Mouse (Mus musculus) CH12.LX (cell line): ENCODE results near the gene Prdm10.

Experiments
- CHD1 ChIP-seq: IDR thresholded peaks from 2 replicates; pipeline ENCODE4 v1.6.1; 2012; ENCODE audit warnings: low read depth, low read length, improper control_type of control experiment, inconsistent platforms
- CHD2 ChIP-seq: IDR thresholded peaks from 2 replicates; pipeline ENCODE4 v1.6.1; 2011; ENCODE audit warnings: low read length, improper control_type of control experiment
- CTCF ChIP-seq, 2 experiments: IDR thresholded peaks in 1 of 2; conservative IDR thresholded peaks in 1 of 2; 2 replicates each; pipeline ENCODE4 v1.5.1; 2011 to 2012; ENCODE audit warnings: low read depth in 2 of 2, low read length in 2 of 2, improper control_type of control experiment in 1 of 2, inconsistent platforms in 1 of 2, mild to moderate bottlenecking in 1 of 2, moderate library complexity in 1 of 2
- E2F4 ChIP-seq: IDR thresholded peaks from 2 replicates; pipeline ENCODE4 v1.6.1; 2011; ENCODE audit warnings: low read depth, low read length, improper control_type of control experiment; ENCODE audit not compliant: insufficient replicate concordance
- EP300 ChIP-seq: IDR thresholded peaks from 2 replicates; pipeline ENCODE4 v1.6.1; 2011; ENCODE audit warnings: low read length, improper control_type of control experiment
- NRF1 ChIP-seq: IDR thresholded peaks from 2 replicates; pipeline ENCODE4 v1.6.1; 2014; ENCODE audit warnings: low read depth, mild to moderate bottlenecking, inconsistent platforms, low read length, improper control_type of control experiment, moderate library complexity
- POLR2A ChIP-seq: IDR thresholded peaks from 2 replicates; pipeline ENCODE4 v1.6.1; 2011; ENCODE audit warnings: low read depth, mild to moderate bottlenecking, improper control_type of control experiment, low read length
- RCOR1 ChIP-seq: conservative IDR thresholded peaks from 2 replicates; pipeline ENCODE4 v1.6.1; 2012; ENCODE audit warnings: low read depth, mild to moderate bottlenecking, inconsistent platforms, low read length, improper control_type of control experiment
- SIN3A ChIP-seq: IDR thresholded peaks from 2 replicates; pipeline ENCODE4 v1.6.1; 2012; ENCODE audit warnings: low read length, improper control_type of control experiment, inconsistent platforms
- TCF12 ChIP-seq: IDR thresholded peaks from 2 replicates; pipeline ENCODE4 v1.6.1; 2014; ENCODE audit warnings: low read depth, mild to moderate bottlenecking, inconsistent platforms, low read length, improper control_type of control experiment
- UBTF ChIP-seq: IDR thresholded peaks from 2 replicates; pipeline ENCODE4 v1.6.1; 2012; ENCODE audit warnings: low read depth, mild to moderate bottlenecking, inconsistent platforms, low read length, improper control_type of control experiment, moderate library complexity
- USF1 ChIP-seq: IDR thresholded peaks from 2 replicates; pipeline ENCODE4 v1.6.1; 2014; ENCODE audit warnings: low read depth, mild to moderate bottlenecking, inconsistent platforms, low read length, improper control_type of control experiment

DNA sequence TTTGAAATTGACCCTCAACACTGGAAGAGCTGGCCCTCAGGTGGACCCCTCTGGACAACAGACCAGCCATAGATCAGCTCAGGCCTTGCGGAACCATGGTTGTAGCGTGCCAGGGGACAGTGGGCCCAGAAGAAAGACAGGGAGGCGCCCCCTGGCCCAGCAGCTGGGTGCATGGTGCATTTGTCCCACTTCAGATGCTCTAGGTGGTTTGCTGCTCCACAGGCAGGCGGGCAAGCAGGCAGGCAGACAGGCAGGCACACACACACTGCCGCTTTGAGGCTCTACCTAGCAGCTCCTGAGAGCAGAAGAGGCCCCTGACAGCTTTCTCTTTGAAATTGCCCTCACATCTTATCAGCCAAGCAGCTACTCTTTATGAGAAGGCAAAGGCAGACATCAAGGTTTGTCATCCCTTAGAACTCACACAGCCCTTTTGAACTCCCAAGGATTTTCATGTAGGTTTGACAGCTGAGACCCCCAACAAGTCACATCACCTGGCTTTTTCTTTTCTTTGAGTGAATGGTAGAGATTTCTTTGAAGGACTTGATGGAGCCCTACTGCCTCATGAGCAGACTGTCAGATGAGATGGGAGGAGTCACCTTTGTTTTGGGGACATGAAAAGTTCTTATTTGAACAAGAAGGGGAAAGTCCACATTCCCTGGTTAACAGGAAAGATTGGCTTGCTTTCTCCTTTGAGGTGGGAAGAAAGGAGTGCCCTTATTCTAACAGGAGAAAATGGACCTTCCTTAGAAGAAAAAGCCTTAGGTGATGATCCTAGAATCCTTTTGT is 21.4 kb downstream of the Prdm10 start:
- TF ChIP-seq E2F4: no peak
- no peak for TF ChIP-seq CTCF (conservative IDR thresholded peaks at IDR 0.05 in 1 of 2, IDR thresholded peaks at IDR 0.05 in 1 of 2; ENCODE audit: low read depth in 2 of 2, low read length in 2 of 2)
- TF ChIP-seq RCOR1: no peak
- TF ChIP-seq NRF1: no peak
- no peak for TF ChIP-seq EP300
- TF ChIP-seq POLR2A: no peak
- TF ChIP-seq CHD2: no peak
- TF ChIP-seq CHD1: no peak
- TF ChIP-seq TCF12: no peak
- no peak for TF ChIP-seq SIN3A
- no peak for TF ChIP-seq UBTF
- no peak for TF ChIP-seq USF1
